Mouse (Mus musculus): ENCODE results near the gene Rfc5.

Rfc5 gene

DNA sequence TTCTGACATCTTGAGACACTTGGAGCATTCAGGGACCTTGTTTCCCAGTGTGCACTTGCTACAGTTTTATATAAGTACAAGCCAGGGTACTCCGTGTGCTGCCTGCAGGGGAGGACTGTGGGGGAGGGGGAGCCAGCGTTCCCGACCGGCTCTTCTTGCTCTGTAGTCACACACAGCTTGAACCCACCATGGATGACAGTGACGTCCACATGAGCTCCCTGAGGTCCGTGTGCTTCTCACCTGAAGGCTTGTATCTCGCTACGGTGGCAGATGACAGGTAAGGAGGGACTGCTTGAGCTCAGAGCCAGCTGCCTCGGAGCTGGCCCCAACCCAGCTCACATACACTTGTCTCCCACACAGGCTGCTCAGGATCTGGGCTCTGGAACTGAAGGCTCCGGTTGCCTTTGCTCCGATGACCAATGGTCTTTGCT, 12.5 kb downstream of the Rfc5 start:
- no peak for DNase-seq (ENCODE audit: low spot score in 2 of 2)

DNA sequence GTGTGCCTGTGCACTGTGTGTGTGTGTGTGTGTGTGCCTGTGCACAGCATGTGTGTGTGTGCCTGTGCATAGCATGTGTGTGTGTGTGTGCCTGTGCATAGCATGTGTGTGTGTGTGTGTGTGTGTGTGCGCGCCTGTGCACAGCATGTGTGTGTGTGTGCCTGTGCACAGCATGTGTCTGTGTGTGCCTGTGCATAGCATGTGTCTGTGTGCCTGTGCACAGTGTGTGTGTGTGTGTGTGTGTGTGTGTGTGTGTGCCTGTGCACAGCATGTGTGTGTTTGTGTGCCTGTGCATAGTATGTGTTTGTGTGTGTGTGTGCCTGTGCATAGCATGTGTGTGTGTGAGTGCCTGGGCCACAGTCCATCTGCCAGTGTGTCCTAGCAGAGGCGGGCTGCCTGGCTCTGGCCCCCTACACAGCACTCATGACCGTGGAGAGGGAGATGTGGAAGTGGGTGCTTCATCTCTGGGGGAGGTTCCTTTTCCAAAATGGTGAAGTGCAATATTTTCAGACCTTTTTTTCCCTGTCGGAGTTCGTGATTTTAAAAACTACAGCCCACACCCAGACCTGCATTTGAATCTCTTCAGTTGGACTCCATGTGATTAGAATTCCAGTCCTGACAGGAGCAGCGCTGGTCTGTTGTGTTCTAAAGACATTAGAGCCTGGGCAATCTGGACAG, 14.3 kb downstream of the Rfc5 start:
- no peak for DNase-seq (ENCODE audit: low spot score in 2 of 2)

DNA sequence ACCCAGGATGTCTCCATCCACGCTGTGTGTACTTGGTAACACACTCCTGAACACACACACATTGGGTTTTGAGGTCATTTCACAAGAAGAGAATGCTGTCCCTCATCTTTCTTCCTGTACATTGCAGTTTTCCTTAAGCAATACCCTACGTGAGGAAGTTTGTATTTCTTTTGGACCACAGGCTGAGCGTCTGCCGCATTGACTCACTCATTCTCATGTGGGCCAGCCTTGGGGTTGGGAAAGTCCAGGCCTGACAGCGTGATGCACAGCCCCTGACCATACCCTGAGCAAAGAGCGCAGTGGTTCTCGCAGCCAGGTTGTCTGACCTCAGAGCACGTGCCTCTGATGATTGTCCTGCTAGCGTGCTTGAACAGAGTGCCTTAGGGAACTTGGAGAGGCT, 15.4 kb downstream of the Rfc5 start:
- DNase-seq (ENCODE audit: low spot score in 2 of 2): no peak

DNA sequence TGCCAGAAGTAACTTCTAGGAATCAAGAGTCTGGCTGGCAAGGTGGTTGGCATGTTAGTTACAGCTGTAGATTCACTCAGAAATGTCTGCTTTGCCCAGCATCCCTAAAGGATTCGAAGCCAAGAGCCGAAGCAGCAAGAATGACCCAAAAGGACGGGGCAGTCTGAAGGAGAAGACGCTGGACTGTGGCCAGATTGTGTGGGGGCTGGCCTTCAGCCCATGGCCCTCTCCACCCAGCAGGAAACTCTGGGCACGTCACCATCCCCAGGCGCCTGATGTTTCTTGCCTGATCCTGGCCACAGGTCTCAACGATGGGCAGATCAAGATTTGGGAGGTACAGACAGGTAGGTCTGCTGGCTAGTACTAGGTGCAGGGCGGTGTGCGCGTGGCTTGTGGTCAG, 18.3 kb downstream of the Rfc5 start:
- no peak for DNase-seq (ENCODE audit: low spot score in 2 of 2)

GRCm38 (mm10) chr5:117367206-117367605, 21.6 kb downstream of the Rfc5 start:
- no peak for DNase-seq (ENCODE audit: low spot score in 2 of 2)

GRCm38 (mm10) chr5:117365904-117366561, 22.8 kb downstream of the Rfc5 start:
- DNase-seq (ENCODE audit: low spot score in 2 of 2): no peak

DNA sequence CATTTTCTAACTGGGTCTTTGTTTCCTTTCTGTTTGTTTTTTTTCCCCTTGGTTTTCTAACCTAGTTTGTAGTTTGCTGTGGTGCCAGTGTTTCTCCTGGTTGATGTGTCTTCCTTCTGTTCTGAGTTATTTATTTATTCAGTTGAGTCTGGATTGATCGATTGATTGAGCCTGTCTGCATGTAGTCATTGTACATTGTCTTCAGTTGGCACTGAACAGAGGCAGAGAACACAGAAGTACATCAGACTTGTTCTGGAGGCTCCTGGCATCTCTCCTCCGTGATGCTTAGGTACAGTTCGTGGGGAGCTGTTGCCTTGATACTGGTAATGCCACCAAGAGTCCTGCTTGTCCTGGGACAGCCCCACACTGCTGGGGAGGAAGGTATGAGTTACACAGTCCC, 24.0 kb downstream of the Rfc5 start:
- DNase-seq (ENCODE audit: low spot score in 2 of 2): no peak

- DNase-seq (ENCODE audit: low spot score in 2 of 2): no peak
Observed at GRCm38 (mm10) chr5:117363066-117363782, 25.6 kb downstream of the Rfc5 start.

- DNase-seq (ENCODE audit: low spot score in 2 of 2): no peak
Observed at GRCm38 (mm10) chr5:117361590-117361989, 27.3 kb downstream of the Rfc5 start.

- no peak for DNase-seq (ENCODE audit: low spot score in 2 of 2)
Observed at GRCm38 (mm10) chr5:117360631-117361541, 28.0 kb downstream of the Rfc5 start.

DNA sequence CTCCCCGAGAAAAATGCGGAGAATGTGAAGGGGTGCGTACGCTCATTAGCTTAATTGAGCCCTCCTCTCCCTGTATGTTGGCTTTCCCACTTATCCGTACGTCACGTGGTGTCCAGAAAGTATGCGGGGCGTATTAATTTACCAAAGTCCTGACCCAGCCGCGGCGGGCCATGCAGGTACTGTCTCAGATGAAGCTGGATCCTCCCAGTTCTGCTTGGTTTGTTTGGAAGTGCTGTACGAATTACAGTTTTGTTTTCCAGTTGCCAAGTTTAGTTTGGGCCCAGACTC, 28.7 kb downstream of the Rfc5 start:
- DNase-seq (ENCODE audit: low spot score in 2 of 2): no peak

GRCm38 (mm10) chr5:117359497-117360227, 29.2 kb downstream of the Rfc5 start:
- DNase-seq (ENCODE audit: low spot score in 2 of 2): peak; percentile 48 to 54

DNA sequence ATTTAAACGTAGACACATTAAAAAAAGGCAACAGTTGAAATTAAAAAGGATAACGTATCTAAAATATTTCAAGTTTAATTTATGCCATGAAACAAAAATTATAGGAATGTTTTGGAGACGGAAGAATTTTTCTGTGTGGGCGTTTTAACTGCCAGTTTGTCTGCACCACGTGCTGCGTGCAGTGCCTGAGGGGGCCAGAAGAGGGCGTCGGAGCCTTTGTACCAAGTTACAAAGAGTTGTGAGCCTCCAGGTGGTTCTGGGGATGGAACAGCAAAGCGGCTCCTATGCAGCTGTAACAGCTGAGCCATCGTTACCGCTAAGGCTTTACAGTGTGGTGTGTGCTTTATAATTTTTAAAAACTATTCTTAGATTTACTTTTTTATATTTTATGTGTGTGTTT, 30.1 kb downstream of the Rfc5 start:
- peak; percentile 37 to 45 for DNase-seq (ENCODE audit: low spot score in 2 of 2)

- no peak for DNase-seq (ENCODE audit: low spot score in 2 of 2)
Observed at GRCm38 (mm10) chr5:117358248-117358630, 30.6 kb downstream of the Rfc5 start.

- DNase-seq (ENCODE audit: low spot score in 2 of 2): peak in 1 of 2 experiments; percentile 10
Observed at GRCm38 (mm10) chr5:117357478-117358247, 31.2 kb downstream of the Rfc5 start.

DNA sequence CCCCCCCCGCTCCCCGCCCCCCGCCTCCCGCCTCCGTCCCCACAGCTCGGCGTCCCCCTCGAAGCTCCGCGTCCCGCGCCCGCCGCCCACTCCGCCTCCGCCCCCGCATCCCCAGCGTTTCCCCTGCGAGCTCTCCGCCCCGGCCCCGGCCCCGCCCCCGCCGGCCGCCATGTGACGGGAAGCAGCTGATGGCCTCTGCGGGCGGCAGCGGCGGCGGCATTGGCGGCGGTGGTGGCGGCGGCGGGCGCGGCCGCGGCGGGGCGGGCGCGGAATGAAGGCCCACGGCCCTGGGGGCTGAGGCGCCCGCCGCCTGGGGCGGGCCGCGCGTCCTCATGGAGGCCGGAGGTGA, 31.7 kb downstream of the Rfc5 start, which contains the start of gene Wsb2:
TSS of gene Wsb2 (plus strand) at position 176 of the 349 bp plus-strand sequence.
- peak; percentile 83 to 86 for DNase-seq (ENCODE audit: low spot score in 2 of 2)

- peak; percentile 10 to 17 for DNase-seq (ENCODE audit: low spot score in 2 of 2)
Observed at GRCm38 (mm10) chr5:117356365-117357128, 32.3 kb downstream of the Rfc5 start.

GRCm38 (mm10) chr5:117355648-117356303, 33.1 kb downstream of the Rfc5 start:
- no peak for DNase-seq (ENCODE audit: low spot score in 2 of 2)

DNA sequence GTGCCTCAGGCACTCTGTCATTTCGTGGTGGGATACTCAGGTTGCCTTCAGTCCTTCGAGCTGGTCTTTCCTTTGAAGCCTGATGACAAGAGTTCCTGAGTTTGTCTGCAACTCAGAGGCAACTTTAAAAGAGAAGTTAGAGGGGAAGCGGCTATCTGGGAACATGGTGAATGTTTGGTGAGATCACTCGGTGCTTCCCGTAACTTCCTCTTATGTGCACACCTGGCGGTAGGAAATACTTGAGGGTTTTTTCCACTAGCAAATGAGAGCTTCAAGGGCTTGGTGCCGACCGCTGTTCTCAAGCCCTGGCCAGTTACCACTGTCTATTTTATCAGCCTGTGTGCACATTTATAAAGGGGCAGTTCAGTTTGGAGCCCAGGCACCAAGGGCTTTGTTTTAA, 34.7 kb downstream of the Rfc5 start:
- DNase-seq (ENCODE audit: low spot score in 2 of 2): peak; percentile 27 to 37

All from spleen, postnatal 36 days (tissue).